ENCODE assay signal across 10 mouse cellular contexts in genomic region chr11:84529143-84529755, GRCm38 (mm10). TPM values are rescaled to one million over a fixed set of nuclear protein-coding genes. Genes with fewer than 3 reads are reported as not detected.
A peak's percentile ranks its signal among the peaks of the same experiment; 100 is the strongest.
DNase-seq lines count a peak whose midpoint lies in the region; ATAC-seq and TF ChIP-seq lines count a peak whose summit lies in the region.
"Had no signal": no experiment of that assay in that cellular context is flagged by ENCODE, and none has a peak within 500 bp of the region (broad histone marks: within the 10 kb centered on the region; RNA-seq: fewer than 3 reads in every experiment).

No protein-coding gene starts in this region.

- H3K27ac ChIP-seq in hindbrain, embryonic 11.5 days (ENCODE audit: low read depth, low read length) = no peak overlapping the region
- no peak overlapping the region for H3K27ac ChIP-seq in limb, embryonic 11.5 days (replicated peaks; ENCODE audit: low read depth, low read length)
- H3K27ac ChIP-seq in stomach, postnatal 0 days (replicated peaks) = no peak overlapping the region
- H3K27ac ChIP-seq: liver, embryonic 13.5 days had no signal

- no peak for TF ChIP-seq EP300 in stomach, postnatal 0 days (optimal IDR thresholded peaks at IDR 0.05)

- peaks cover 63% of the 10 kb centered on the region for H3K27me3 ChIP-seq in hindbrain, embryonic 11.5 days (ENCODE audit: control insufficient read depth, insufficient read depth, low read length)
- peaks cover 81% of the 10 kb centered on the region for H3K27me3 ChIP-seq in limb, embryonic 11.5 days (ENCODE audit: control insufficient read depth, insufficient read depth, low read length)
- H3K27me3 ChIP-seq in stomach, postnatal 0 days (ENCODE audit: control insufficient read depth, insufficient read depth, low read length) = peaks cover 32% of the 10 kb centered on the region

- peak overlapping the region; percentile 43 for H3K4me2 ChIP-seq in hindbrain, embryonic 11.5 days (replicated peaks; ENCODE audit: low read depth, low read length)
- H3K4me2 ChIP-seq in limb, embryonic 11.5 days (ENCODE audit: low read depth, severe bottlenecking) = peak overlapping the region; percentile 29
- 0 out of 2 replicates have a peak overlapping the region, but pooled peaks have one; percentile 5 for H3K4me2 ChIP-seq in stomach, postnatal 0 days (replicated peaks; ENCODE audit: low read depth)
- H3K4me2 ChIP-seq: liver, embryonic 13.5 days had no signal

- peak overlapping the region; percentile 50; the same call in 1 of the 2 replicates for H3K9ac ChIP-seq in hindbrain, embryonic 11.5 days (ENCODE audit: low read depth, low read length)
- no peak overlapping the region for H3K9ac ChIP-seq in limb, embryonic 11.5 days (ENCODE audit: low read length)
- no peak overlapping the region for H3K9ac ChIP-seq in stomach, postnatal 0 days (ENCODE audit: low read length)
- H3K9ac ChIP-seq: liver, embryonic 13.5 days had no signal

- peak overlapping the region; percentile 48 for H3K4me3 ChIP-seq in hindbrain, embryonic 11.5 days (ENCODE audit: low read depth, low read length)
- no peak overlapping the region for H3K4me3 ChIP-seq in limb, embryonic 11.5 days (ENCODE audit: low read depth, low read length)
- H3K4me3 ChIP-seq in stomach, postnatal 0 days (ENCODE audit: low read depth, low read length) = 0 out of 2 replicates have a peak overlapping the region, but pooled peaks have one; percentile 4
- H3K4me3 ChIP-seq: liver, embryonic 13.5 days had no signal

- H3K4me1 ChIP-seq in hindbrain, embryonic 11.5 days (replicated peaks; ENCODE audit: control insufficient read depth, insufficient read depth, low read length) = no peaks in the 10 kb centered on the region
- peaks cover 9% of the 10 kb centered on the region for H3K4me1 ChIP-seq in limb, embryonic 11.5 days (ENCODE audit: control insufficient read depth, insufficient read depth, low read length)
- H3K4me1 ChIP-seq in stomach, postnatal 0 days (replicated peaks; ENCODE audit: control insufficient read depth, insufficient read depth) = 0 out of 2 replicates have a peak, but pooled peaks cover 3% of the 10 kb centered on the region

- no peak for ATAC-seq in hindbrain, embryonic 11.5 days (ENCODE audit: low FRiP score)
- 0 out of 2 replicates have a peak, but pooled peaks have one; percentile 14 for ATAC-seq in limb, embryonic 11.5 days (ENCODE audit: insufficient number of reproducible peaks, low FRiP score, low TSS enrichment, low read depth)
- ATAC-seq in stomach, postnatal 0 days (ENCODE audit: low FRiP score, low TSS enrichment) = no peak
- ATAC-seq in inflammation-experienced regulatory T-cells, adult 6 months = no peak

- WGBS in hindbrain, embryonic 11.5 days = 1% methylated on average over 24 of the region's 24 CpGs
- under 1% methylated on average over 24 of the region's 24 CpGs for WGBS in limb, embryonic 11.5 days
- WGBS in stomach, postnatal 0 days = 2% methylated on average over 24 of the region's 24 CpGs

- H3K9me3 ChIP-seq in hindbrain, embryonic 11.5 days (ENCODE audit: control insufficient read depth, low read length) = no peaks in the 10 kb centered on the region
- no peaks in the 10 kb centered on the region for H3K9me3 ChIP-seq in limb, embryonic 11.5 days (ENCODE audit: control insufficient read depth, low read length)
- no peaks in the 10 kb centered on the region for H3K9me3 ChIP-seq in stomach, postnatal 0 days (ENCODE audit: control insufficient read depth, low read length)
- H3K9me3 ChIP-seq: liver, embryonic 13.5 days had no signal

- DNase-seq in retina, embryonic 14.5 days (ENCODE audit: low spot score) = peak; percentile 16
- DNase-seq in retina, postnatal 1 day = no peak
- peak; percentile 49 for DNase-seq in hindbrain, embryonic 11.5 days (ENCODE audit: low spot score)
- peak; percentile 58 for DNase-seq in limb, embryonic 11.5 days (ENCODE audit: low spot score)
- no peak for DNase-seq in stomach, postnatal 0 days (ENCODE audit: low spot score)
- no peak for DNase-seq in adrenal gland, adult 18-20 months (ENCODE audit: low spot score in 2 of 2)
- no peak for DNase-seq in lung, postnatal 25 days (ENCODE audit: low spot score)
- DNase-seq: gastrocnemius, postnatal 14 days; liver, embryonic 13.5 days had no signal

- no peak for TF ChIP-seq CTCF in stomach, postnatal 0 days (IDR thresholded peaks at IDR 0.05; ENCODE audit: low read depth)

- no peaks in the 10 kb centered on the region for H3K36me3 ChIP-seq in hindbrain, embryonic 11.5 days (ENCODE audit: control insufficient read depth, insufficient read depth, low read length)
- H3K36me3 ChIP-seq in limb, embryonic 11.5 days (ENCODE audit: control insufficient read depth, insufficient read depth, low read length) = no peaks in the 10 kb centered on the region
- H3K36me3 ChIP-seq in stomach, postnatal 0 days (ENCODE audit: control insufficient read depth, insufficient read depth, low read length) = no peaks in the 10 kb centered on the region
- H3K36me3 ChIP-seq: liver, embryonic 13.5 days had no signal

RNA-seq across cellular contexts. Expression of gene Lhx1, which starts 3.9 kb away (rescaled TPM):
- 53.3 and 57.3 TPM in 2 replicates for polyA plus RNA-seq in hindbrain, embryonic 11.5 days (2014; fragmentation: Nextera tagmentation; extraction: Ambion mirVana)
- 0.36 and 0.60 TPM in 2 replicates for polyA plus RNA-seq in limb, embryonic 11.5 days (2014; fragmentation: Nextera tagmentation; extraction: Ambion mirVana)
- not detected in 2 replicates for polyA plus RNA-seq in stomach, postnatal 0 days (2015; fragmentation: Nextera tagmentation; extraction: Ambion mirVana)
- not detected for polyA plus RNA-seq in inflammation-experienced regulatory T-cells, adult 6 months (2017; shearing (Covaris generic))
- not detected for total RNA-seq in adrenal gland, adult 18-20 months (2021)
- total RNA-seq: gastrocnemius, postnatal 14 days had no signal

RNA-seq across cellular contexts. Expression of gene Aatf, which starts 15.9 kb away (rescaled TPM):
- 59.9 and 64.5 TPM in 2 replicates for polyA plus RNA-seq in hindbrain, embryonic 11.5 days (2014; fragmentation: Nextera tagmentation; extraction: Ambion mirVana)
- polyA plus RNA-seq in limb, embryonic 11.5 days (2014; fragmentation: Nextera tagmentation; extraction: Ambion mirVana) = 51.1 and 53.3 TPM in 2 replicates
- 24.3 and 24.8 TPM in 2 replicates for polyA plus RNA-seq in stomach, postnatal 0 days (2015; fragmentation: Nextera tagmentation; extraction: Ambion mirVana)
- 10 to 100 TPM; 30.0 to 48.9 (median 32.8) TPM for polyA plus RNA-seq in inflammation-experienced regulatory T-cells, adult 6 months (2017; shearing (Covaris generic))
- 10 to 100 TPM; 19.8 to 21.6 TPM for total RNA-seq in adrenal gland, adult 18-20 months (2021)

Comparison
In these comparisons a context has a peak if more than half of its experiments do, and no peak if none do; other contexts are left out.
1. DNase-seq: peak in retina, embryonic 14.5 days (single experiment), hindbrain, embryonic 11.5 days (single experiment) and limb, embryonic 11.5 days (single experiment); none in retina, postnatal 1 day (single experiment), stomach, postnatal 0 days (single experiment), adrenal gland, adult 18-20 months (0 of 2) and lung, postnatal 25 days (single experiment).
2. RNA of gene Lhx1, which starts 3.9 kb away (polyA plus RNA-seq): 53.3 to 57.3 TPM in hindbrain, embryonic 11.5 days; 0.36 to 0.60 TPM in limb, embryonic 11.5 days, not detected in stomach, postnatal 0 days and not detected in inflammation-experienced regulatory T-cells, adult 6 months; every median in the first group is over 10 times any median in the second.
3. Peak in every context shown above with its lines, with median percentiles within 50 percentile points of each other: H3K4me2 ChIP-seq.